Mouse (Mus musculus) neural tube, embryonic 12.5 days (tissue): ENCODE data around the gene Arid5b. TPM values are rescaled to one million over a fixed set of nuclear protein-coding genes. Genes with fewer than 3 reads are reported as not detected.

Experiments
- ATAC-seq: fragments of 200-750 bp; cut with Nextera tagmentation; 2 replicates; pipeline ENCODE4 v1.8.0; 2017; ENCODE audit warnings: low read depth, mild to moderate bottlenecking, moderate TSS enrichment, moderate library complexity; ENCODE audit not compliant: low FRiP score
- H3K27ac ChIP-seq: fragments of 300-500 bp; sonication (generic); 2 replicates; pipeline ENCODE4 v1.5.1; 2016
- H3K27me3 ChIP-seq: fragments of 300-500 bp; sonication (generic); replicated peaks from 2 replicates; pipeline ENCODE4 v1.6.1; 2016; ENCODE audit warnings: mild to moderate bottlenecking
- H3K36me3 ChIP-seq: fragments of 300-500 bp; sonication (generic); 2 replicates; pipeline ENCODE4 v1.6.1; 2016; ENCODE audit warnings: mild to moderate bottlenecking
- H3K4me1 ChIP-seq: fragments of 300-500 bp; sonication (generic); 2 replicates; pipeline ENCODE4 v1.6.1; 2016
- H3K4me2 ChIP-seq: fragments of 300-500 bp; sonication (generic); replicated peaks from 2 replicates; pipeline ENCODE4 v1.6.1; 2016; ENCODE audit warnings: mild to moderate bottlenecking
- H3K4me3 ChIP-seq: fragments of 300-500 bp; sonication (generic); 2 replicates; pipeline ENCODE4 v1.5.1; 2016
- H3K9ac ChIP-seq: fragments of 300-500 bp; sonication (generic); 2 replicates; pipeline ENCODE4 v1.6.1; 2016; ENCODE audit warnings: mild to moderate bottlenecking
- H3K9me3 ChIP-seq: fragments of 300-500 bp; sonication (generic); 2 replicates; pipeline ENCODE4 v1.6.1; 2016; ENCODE audit warnings: mild to moderate bottlenecking
- WGBS: fragments of 180-500 bp; shearing (Covaris S2); methylation state at CpG from one replicate; pipeline ENCODE4 v1.1.7; 2016; 5-methylcytosine and 5-hydroxymethylcytosine counted together
- polyA plus RNA-seq: library from polyadenylated mRNA; unstranded; fragments of >200 nt; fragmentation: Nextera tagmentation; extraction: Ambion mirVana; gene quantifications from 2 replicates; pipeline ENCODE4 v1.2.1, GENCODE M21; 2016

The Arid5b gene
- polyA plus RNA-seq, 1 experiment from 2014 or later, result 18.3 TPM

- H3K4me3 ChIP-seq, result no peak overlapping the region
- WGBS, result 86% methylated on average over 2 of the region's 2 CpGs
- H3K27me3 ChIP-seq, result no peaks in the 10 kb centered on the region
- no peak overlapping the region for H3K27ac ChIP-seq
- H3K9ac ChIP-seq, result no peak overlapping the region
- H3K4me1 ChIP-seq, result no peaks in the 10 kb centered on the region
- H3K4me2 ChIP-seq, result no peak overlapping the region
- H3K36me3 ChIP-seq, result peaks cover 35% of the 10 kb centered on the region
- H3K9me3 ChIP-seq, result no peaks in the 10 kb centered on the region
- no peak for ATAC-seq
Observed at GRCm38 (mm10) chr10:68095136-68095535, 183.4 kb downstream of the Arid5b start.

- no peak for ATAC-seq
- Histone ChIP-seq H3K36me3 (peaks cover 35% of the 10 kb centered on the region), H3K4me3 (no peak overlapping the region), H3K27ac (no peak overlapping the region), H3K27me3 (no peaks in the 10 kb centered on the region), H3K4me1 (no peaks in the 10 kb centered on the region), H3K4me2 (no peak overlapping the region), H3K9me3 (no peaks in the 10 kb centered on the region), H3K9ac (no peak overlapping the region)
- 82% methylated on average over 3 of the region's 3 CpGs for WGBS
Observed at GRCm38 (mm10) chr10:68093496-68093895, 185.0 kb downstream of the Arid5b start.

DNA sequence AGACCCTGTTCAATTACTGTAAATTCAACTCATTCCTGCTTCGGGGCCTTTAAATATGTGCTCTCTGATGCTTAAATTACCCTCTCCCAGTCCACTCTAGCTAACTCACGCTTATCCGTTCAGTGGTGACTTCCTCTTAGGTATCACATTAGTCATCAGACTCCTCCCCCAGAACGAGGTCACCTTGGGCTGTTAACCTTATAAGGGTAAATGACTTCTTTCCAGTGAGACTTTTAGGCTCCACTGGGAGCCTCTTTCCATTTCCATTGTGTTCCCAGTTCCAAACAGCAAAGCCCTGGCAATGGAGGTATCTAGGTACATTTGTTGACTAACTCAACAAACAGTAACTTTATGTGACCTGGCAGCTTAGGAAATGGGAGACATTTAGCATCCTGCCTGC, 186.7 kb downstream of the Arid5b start:
- Histone ChIP-seq H3K4me1 (no peaks in the 10 kb centered on the region), H3K9me3 (no peaks in the 10 kb centered on the region), H3K27me3 (no peaks in the 10 kb centered on the region), H3K9ac (no peak overlapping the region), H3K36me3 (peaks cover 19% of the 10 kb centered on the region), H3K4me2 (no peak overlapping the region), H3K27ac (no peak overlapping the region), H3K4me3 (no peak overlapping the region)
- no peak for ATAC-seq
- WGBS, result 90% methylated on average over 4 of the region's 4 CpGs

GRCm38 (mm10) chr10:68091011-68091410, 187.5 kb downstream of the Arid5b start:
- H3K4me1 ChIP-seq, result no peaks in the 10 kb centered on the region
- ATAC-seq, result no peak
- H3K9ac ChIP-seq, result no peak overlapping the region
- no peak overlapping the region for H3K27ac ChIP-seq
- no peak overlapping the region for H3K4me2 ChIP-seq
- no peak overlapping the region for H3K4me3 ChIP-seq
- no peaks in the 10 kb centered on the region for H3K27me3 ChIP-seq
- no peaks in the 10 kb centered on the region for H3K9me3 ChIP-seq
- 89% methylated on average over 11 of the region's 11 CpGs for WGBS
- peaks cover 11% of the 10 kb centered on the region for H3K36me3 ChIP-seq

GRCm38 (mm10) chr10:68090544-68090943, 188.0 kb downstream of the Arid5b start:
- H3K36me3 ChIP-seq, result peaks cover 8% of the 10 kb centered on the region; the same call in 1 of the 2 replicates
- WGBS, result 87% methylated on average over 3 of the region's 3 CpGs
- H3K4me3 ChIP-seq, result no peak overlapping the region
- no peak for ATAC-seq
- no peak overlapping the region for H3K4me2 ChIP-seq
- H3K9ac ChIP-seq, result no peak overlapping the region
- H3K9me3 ChIP-seq, result no peaks in the 10 kb centered on the region
- no peaks in the 10 kb centered on the region for H3K27me3 ChIP-seq
- H3K4me1 ChIP-seq, result no peaks in the 10 kb centered on the region
- no peak overlapping the region for H3K27ac ChIP-seq

GRCm38 (mm10) chr10:68090197-68090535, 188.4 kb downstream of the Arid5b start:
- no peaks in the 10 kb centered on the region for H3K27me3 ChIP-seq
- no peak overlapping the region for H3K27ac ChIP-seq
- H3K4me2 ChIP-seq, result no peak overlapping the region
- peaks cover 8% of the 10 kb centered on the region; the same call in 1 of the 2 replicates for H3K36me3 ChIP-seq
- no peaks in the 10 kb centered on the region for H3K4me1 ChIP-seq
- ATAC-seq, result no peak
- H3K9ac ChIP-seq, result no peak overlapping the region
- H3K9me3 ChIP-seq, result no peaks in the 10 kb centered on the region
- WGBS, result 82% methylated on average over 4 of the region's 4 CpGs
- no peak overlapping the region for H3K4me3 ChIP-seq

GRCm38 (mm10) chr10:68089435-68090196, 188.9 kb downstream of the Arid5b start:
- 74% methylated on average over 15 of the region's 15 CpGs for WGBS
- no peak overlapping the region for H3K4me3 ChIP-seq
- no peaks in the 10 kb centered on the region for H3K27me3 ChIP-seq
- H3K4me2 ChIP-seq, result no peak overlapping the region
- no peak overlapping the region for H3K27ac ChIP-seq
- H3K36me3 ChIP-seq, result peaks cover 5% of the 10 kb centered on the region; the same call in 1 of the 2 replicates
- ATAC-seq, result no peak
- H3K9me3 ChIP-seq, result no peaks in the 10 kb centered on the region
- H3K4me1 ChIP-seq, result no peaks in the 10 kb centered on the region
- H3K9ac ChIP-seq, result no peak overlapping the region

- Histone ChIP-seq H3K4me2 (no peak overlapping the region), H3K4me3 (no peak overlapping the region), H3K27ac (no peak overlapping the region), H3K27me3 (no peaks in the 10 kb centered on the region), H3K9me3 (no peaks in the 10 kb centered on the region), H3K4me1 (no peaks in the 10 kb centered on the region), H3K36me3 (no peaks in the 10 kb centered on the region), H3K9ac (no peak overlapping the region)
- 80% methylated on average over 3 of the region's 3 CpGs for WGBS
- ATAC-seq, result no peak
Observed at GRCm38 (mm10) chr10:68087722-68088121, 190.8 kb downstream of the Arid5b start.

GRCm38 (mm10) chr10:68086973-68087372, 191.6 kb downstream of the Arid5b start:
- no peak overlapping the region for H3K4me3 ChIP-seq
- no peaks in the 10 kb centered on the region for H3K27me3 ChIP-seq
- no peak for ATAC-seq
- no peaks in the 10 kb centered on the region for H3K36me3 ChIP-seq
- no peak overlapping the region for H3K4me2 ChIP-seq
- no peaks in the 10 kb centered on the region for H3K9me3 ChIP-seq
- no peak overlapping the region for H3K27ac ChIP-seq
- WGBS, result 87% methylated on average over 4 of the region's 4 CpGs
- no peak overlapping the region for H3K9ac ChIP-seq
- no peaks in the 10 kb centered on the region for H3K4me1 ChIP-seq

DNA sequence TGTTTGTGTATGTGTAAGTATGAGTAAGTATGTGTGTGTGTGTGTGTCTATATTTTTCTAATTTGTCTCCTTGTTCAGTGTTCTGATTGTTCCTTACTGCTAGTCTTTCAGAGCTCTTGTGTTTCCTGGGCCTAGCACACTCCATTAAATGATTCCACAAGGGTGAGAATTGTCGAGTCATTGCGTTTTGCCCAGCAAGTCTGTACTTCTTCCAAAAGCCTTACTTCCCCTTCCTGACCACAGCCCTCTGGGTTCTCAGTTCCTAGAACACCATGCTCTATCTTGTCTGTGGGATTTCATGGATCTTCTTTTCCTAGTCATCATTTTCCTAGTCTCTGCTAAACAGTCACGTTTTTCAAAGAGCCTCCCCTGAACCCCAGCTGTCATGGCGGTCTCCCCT, 193.0 kb downstream of the Arid5b start:
- no peaks in the 10 kb centered on the region for H3K4me1 ChIP-seq
- H3K4me2 ChIP-seq, result no peak overlapping the region
- no peaks in the 10 kb centered on the region for H3K27me3 ChIP-seq
- H3K9me3 ChIP-seq, result no peaks in the 10 kb centered on the region
- H3K4me3 ChIP-seq, result no peak overlapping the region
- H3K36me3 ChIP-seq, result no peaks in the 10 kb centered on the region
- no peak overlapping the region for H3K27ac ChIP-seq
- no peak for ATAC-seq
- WGBS, result 78% methylated on average over 4 of the region's 4 CpGs
- no peak overlapping the region for H3K9ac ChIP-seq

DNA sequence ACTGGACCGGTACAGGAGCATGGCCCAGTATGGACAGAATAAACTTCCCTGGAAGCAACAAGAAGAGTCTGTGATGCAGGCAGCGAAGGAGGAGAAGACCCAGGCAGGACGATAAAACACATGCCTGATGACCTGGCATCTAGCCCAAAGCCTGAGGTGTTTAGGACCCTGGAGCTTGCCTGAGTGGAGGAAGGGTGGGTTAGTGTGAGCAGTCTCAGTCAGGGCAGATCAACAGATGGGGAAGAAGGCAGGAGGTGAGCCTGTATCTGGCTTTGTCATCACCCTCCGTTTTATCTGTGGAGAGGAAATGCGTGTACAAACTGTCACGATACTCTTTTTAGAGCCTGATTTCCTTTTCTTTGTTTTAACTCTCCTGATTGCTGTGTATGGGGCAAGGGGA, 196.8 kb downstream of the Arid5b start:
- no peak for ATAC-seq
- Histone ChIP-seq H3K4me1 (no peaks in the 10 kb centered on the region), H3K27ac (no peak overlapping the region), H3K9me3 (no peaks in the 10 kb centered on the region), H3K36me3 (no peaks in the 10 kb centered on the region), H3K4me3 (no peak overlapping the region), H3K4me2 (no peak overlapping the region), H3K9ac (no peak overlapping the region), H3K27me3 (no peaks in the 10 kb centered on the region)
- 73% methylated on average over 6 of the region's 6 CpGs for WGBS

DNA sequence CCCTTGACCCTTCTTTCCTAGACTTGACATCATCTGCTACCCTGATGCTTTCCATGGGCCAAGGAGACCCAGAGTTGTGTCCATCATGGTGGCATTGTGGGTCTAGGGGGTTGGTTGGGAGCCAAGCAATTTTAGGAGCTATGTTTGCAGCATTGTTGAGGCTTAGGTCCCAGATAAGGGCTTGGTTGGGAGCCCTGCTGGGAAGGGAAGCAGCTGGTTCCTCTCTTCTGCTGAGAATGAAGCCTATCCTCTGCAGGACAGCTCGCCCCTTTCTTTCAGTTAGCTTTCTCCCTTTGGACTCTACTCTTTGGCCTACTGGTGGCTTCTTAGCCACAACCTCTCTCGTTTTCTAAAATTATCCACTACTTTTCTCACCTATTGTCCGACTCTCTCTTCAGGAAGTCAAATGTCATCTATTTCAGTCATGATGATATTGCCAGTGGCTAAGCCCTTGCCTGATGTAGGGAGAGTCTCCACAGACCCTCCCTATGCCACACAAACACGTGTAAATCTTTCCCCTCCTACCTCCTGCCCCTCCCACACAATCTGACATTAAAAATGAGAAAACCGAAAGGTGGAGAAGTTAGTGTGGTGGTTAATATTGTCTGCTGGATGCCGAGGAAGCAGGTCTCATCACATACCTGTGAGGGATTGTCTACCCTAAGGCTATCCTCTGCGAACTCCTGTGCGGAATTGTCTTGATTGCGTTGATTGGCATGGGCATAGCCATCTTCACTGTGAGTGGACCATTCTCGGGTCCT, 198.4 kb downstream of the Arid5b start:
- Histone ChIP-seq H3K9ac (no peak overlapping the region), H3K27me3 (no peaks in the 10 kb centered on the region)
- 88% methylated on average over 10 of the region's 10 CpGs for WGBS

More for the DNA sequence above, 198.4 kb downstream of the Arid5b start:
- Histone ChIP-seq H3K27ac (no peak overlapping the region), H3K4me1 (no peaks in the 10 kb centered on the region), H3K9me3 (no peaks in the 10 kb centered on the region), H3K36me3 (no peaks in the 10 kb centered on the region), H3K4me2 (no peak overlapping the region), H3K4me3 (no peak overlapping the region)
- no peak for ATAC-seq
